Mouse (Mus musculus) heart, adult 2 months (tissue): ENCODE results near the gene Prrx1.

Experiments used
- CTCF ChIP-seq: fragments of 200-600 bp; IDR thresholded peaks from 2 replicates; pipeline ENCODE4 v1.8.1; 2022; ENCODE audit warnings: antibody characterized with exemption, mild to moderate bottlenecking, moderate library complexity
- EP300 ChIP-seq: fragments of 200-500 bp; IDR thresholded peaks from 2 replicates; pipeline ENCODE4 v1.6.1; 2011; ENCODE audit warnings: low read depth, low read length, control low read depth; ENCODE audit not compliant: insufficient read depth

DNA sequence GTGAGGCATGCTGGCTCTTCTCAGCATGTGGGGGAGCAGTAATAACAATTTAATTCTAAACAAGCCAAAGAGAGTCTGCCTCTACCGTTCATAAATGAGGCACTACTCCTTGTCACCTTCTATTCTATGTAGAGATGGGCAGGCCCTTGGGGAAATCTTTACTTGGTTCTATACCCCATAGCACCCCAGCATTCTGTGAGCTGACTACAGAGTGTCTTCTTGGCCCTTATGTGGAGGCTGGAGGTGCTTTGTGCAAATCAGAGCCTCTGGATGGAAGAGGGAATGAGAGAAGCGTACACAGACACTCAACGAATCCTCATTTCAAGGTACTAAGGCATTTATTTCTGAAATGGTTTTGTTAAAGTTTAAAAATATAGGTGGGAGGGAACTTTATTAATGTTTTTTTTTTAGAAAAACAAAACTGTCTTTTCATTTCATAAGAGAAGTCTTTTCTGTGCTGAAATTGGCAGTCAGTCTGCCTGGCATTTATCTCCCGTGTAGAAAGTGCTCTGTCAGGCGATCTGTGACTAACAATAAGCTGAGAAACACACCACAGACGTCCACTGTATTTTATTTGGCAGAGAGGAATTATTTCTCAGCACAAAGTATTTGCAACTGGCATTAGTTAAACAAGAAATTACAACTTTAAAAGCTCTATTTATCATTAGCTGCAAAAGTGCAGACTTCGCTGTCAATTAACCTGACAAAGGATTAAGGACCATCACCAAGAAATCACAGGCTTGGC, 33.2 kb downstream of the Prrx1 start:
- TF ChIP-seq CTCF (no peak), EP300 (no peak)
